Mouse (Mus musculus) heart, postnatal 0 days (tissue): Measurements from ENCODE around the gene Slc3a1. TPM values are rescaled to one million over a fixed set of nuclear protein-coding genes. Genes with fewer than 3 reads are reported as not detected.
A peak's percentile ranks its signal among the peaks of the same experiment; 100 is the strongest.

Experiments
- ATAC-seq: fragments of 200-750 bp; cut with Nextera tagmentation; 2 replicates; pipeline ENCODE4 v1.8.0; 2017; ENCODE audit warnings: low read depth, moderate number of reproducible peaks, moderate library complexity; ENCODE audit not compliant: insufficient read depth
- DNase-seq: peaks from one replicate; pipeline ENCODE4 v3.0.0-alpha.2; 2016; ENCODE audit warnings: low spot score
- H3K27ac ChIP-seq: fragments of 300-500 bp; sonication (generic); 2 replicates; pipeline ENCODE4 v1.5.1; 2014; ENCODE audit warnings: low read depth, mild to moderate bottlenecking
- H3K27me3 ChIP-seq: fragments of 300-500 bp; sonication (generic); 2 replicates; pipeline ENCODE4 v1.6.1; 2014; ENCODE audit warnings: low read length, mixed read lengths; ENCODE audit not compliant: control insufficient read depth, insufficient read depth
- H3K36me3 ChIP-seq: fragments of 300-500 bp; sonication (generic); replicated peaks from 2 replicates; pipeline ENCODE4 v1.6.1; 2014; ENCODE audit warnings: low read length, mixed read lengths; ENCODE audit not compliant: control insufficient read depth, insufficient read depth
- H3K4me1 ChIP-seq: fragments of 300-500 bp; sonication (generic); 2 replicates; pipeline ENCODE4 v1.6.1; 2014; ENCODE audit warnings: antibody characterized with exemption; ENCODE audit not compliant: control insufficient read depth, insufficient read depth
- H3K4me2 ChIP-seq: fragments of 300-500 bp; sonication (generic); 2 replicates; pipeline ENCODE4 v1.6.1; 2014; ENCODE audit warnings: low read depth, mild to moderate bottlenecking, low read length, moderate library complexity
- H3K4me3 ChIP-seq: fragments of 300-500 bp; sonication (generic); 2 replicates; pipeline ENCODE4 v1.5.1; 2014; ENCODE audit warnings: low read depth, low read length
- H3K9ac ChIP-seq: fragments of 300-500 bp; sonication (generic); replicated peaks from 2 replicates; pipeline ENCODE4 v1.6.1; 2014; ENCODE audit warnings: low read depth, low read length, mixed read lengths
- H3K9me3 ChIP-seq: fragments of 300-500 bp; sonication (generic); replicated peaks from 2 replicates; pipeline ENCODE4 v1.6.1; 2016; ENCODE audit warnings: low read length; ENCODE audit not compliant: control insufficient read depth
- CTCF ChIP-seq: IDR thresholded peaks from 2 replicates; pipeline ENCODE4 v1.5.1; 2016; ENCODE audit warnings: antibody characterized with exemption, control low read depth, low read depth
- EP300 ChIP-seq: IDR thresholded peaks from 2 replicates; pipeline ENCODE4 v1.6.1; 2016; ENCODE audit warnings: antibody characterized with exemption, low read depth
- WGBS: fragments of 180-500 bp; shearing (Covaris S2); extraction: QIAGEN DNeasy Blood & Tissue Kit; methylation state at CpG from one replicate; pipeline ENCODE4 v1.1.7; 2014; 5-methylcytosine and 5-hydroxymethylcytosine counted together
- polyA plus RNA-seq: library from polyadenylated mRNA; unstranded; fragments of >200 nt; fragmentation: Nextera tagmentation; extraction: Ambion mirVana; gene quantifications from 2 replicates; pipeline ENCODE4 v1.2.1, GENCODE M21; 2015
- total RNA-seq: library from RNA; depleted of rRNA; stranded (reverse); fragments of >200 nt; gene quantifications from 2 replicates; pipeline ENCODE4 v1.2.3, GENCODE M21; 2014; ENCODE audit warnings: low replicate concordance

Gene Slc3a1
- total and polyA plus RNA-seq, 2 experiments from 2014 or later = 1.3 TPM; not detected in 1

DNA sequence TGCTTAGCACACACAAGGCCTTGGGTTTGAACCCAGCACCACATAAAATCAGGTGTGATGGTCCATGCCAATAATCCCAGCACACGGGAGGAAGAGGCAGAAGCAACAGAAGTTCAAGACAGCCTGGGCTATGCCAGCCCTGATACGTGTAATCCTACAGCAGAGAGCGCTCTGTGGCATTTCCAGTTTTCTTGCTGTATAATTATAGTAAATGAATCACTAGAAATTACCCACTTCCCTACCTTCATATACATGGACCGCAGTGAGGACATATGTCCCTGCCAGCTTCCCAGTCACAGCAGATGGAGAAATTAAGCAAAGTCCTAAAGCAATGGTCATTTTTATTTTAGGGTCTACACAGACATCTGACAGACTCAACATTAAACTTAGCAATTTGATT is 45.9 kb downstream of the Slc3a1 start:
- Histone ChIP-seq H3K27ac (no peak overlapping the region), H3K27me3 (no peaks in the 10 kb centered on the region), H3K9ac (no peak overlapping the region), H3K4me2 (no peak overlapping the region), H3K9me3 (no peaks in the 10 kb centered on the region), H3K4me1 (0 out of 2 replicates have a peak, but pooled peaks cover 3% of the 10 kb centered on the region), H3K4me3 (no peak overlapping the region), H3K36me3 (peaks cover 72% of the 10 kb centered on the region)
- WGBS = 93% methylated on average over 4 of the region's 4 CpGs
- no peak for DNase-seq
- ATAC-seq = no peak
- TF ChIP-seq EP300 (no peak), CTCF (no peak)

DNA sequence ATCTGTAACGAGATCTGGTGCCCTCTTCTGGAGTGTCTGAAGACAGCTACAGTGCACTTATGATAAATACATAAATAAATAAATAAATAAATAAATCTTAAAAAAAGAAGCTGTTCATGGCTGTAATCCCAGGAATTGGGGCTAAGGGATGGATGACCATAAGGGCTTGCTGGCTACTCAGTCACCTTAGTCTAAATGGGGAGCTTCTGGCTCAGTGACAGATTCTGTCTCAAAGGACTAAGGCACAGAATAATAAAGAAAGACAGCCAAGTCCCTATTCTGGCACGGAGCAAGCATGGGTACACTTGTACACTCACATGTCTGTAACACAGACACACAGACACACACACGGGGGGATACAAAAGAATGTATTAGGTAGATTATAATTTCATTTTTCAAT is 51.1 kb downstream of the Slc3a1 start:
- no peak for DNase-seq
- H3K27me3 ChIP-seq = no peaks in the 10 kb centered on the region
- H3K9me3 ChIP-seq = no peaks in the 10 kb centered on the region
- TF ChIP-seq CTCF (no peak), EP300 (no peak)
- no peak overlapping the region for H3K4me3 ChIP-seq
- H3K9ac ChIP-seq = no peak overlapping the region
- 90% methylated on average over 3 of the region's 3 CpGs for WGBS
- peaks cover 4% of the 10 kb centered on the region; the same call in 1 of the 2 replicates for H3K4me1 ChIP-seq
- no peak for ATAC-seq
- peaks cover 58% of the 10 kb centered on the region for H3K36me3 ChIP-seq
- H3K4me2 ChIP-seq = no peak overlapping the region
- no peak overlapping the region for H3K27ac ChIP-seq

DNA sequence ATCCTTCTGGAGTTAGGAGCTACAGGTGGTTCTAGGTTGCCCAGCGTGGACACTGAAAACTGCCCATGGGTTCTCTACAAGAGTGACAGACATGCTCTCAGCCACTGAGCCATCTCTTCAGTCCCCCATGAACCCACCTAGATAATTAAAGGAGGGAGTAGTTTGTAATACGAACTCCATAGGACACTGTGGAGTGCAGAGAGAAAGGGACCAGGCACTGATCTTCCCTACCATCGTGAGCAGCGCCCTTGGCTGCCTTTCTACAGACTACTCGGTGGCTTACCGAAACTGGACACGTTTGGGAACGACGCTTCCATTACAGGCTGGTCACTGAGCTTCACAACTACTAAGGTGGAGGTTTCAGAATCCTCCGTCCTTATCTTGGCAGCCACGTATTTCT is 52.6 kb downstream of the Slc3a1 start:
- DNase-seq (no peak), ATAC-seq (no peak)
- Histone ChIP-seq H3K4me1 (peaks cover 13% of the 10 kb centered on the region), H3K9me3 (no peaks in the 10 kb centered on the region), H3K36me3 (peaks cover 49% of the 10 kb centered on the region), H3K4me2 (no peak overlapping the region), H3K4me3 (no peak overlapping the region), H3K9ac (no peak overlapping the region), H3K27me3 (no peaks in the 10 kb centered on the region), H3K27ac (no peak overlapping the region)
- TF ChIP-seq CTCF (no peak), EP300 (no peak)
- 91% methylated on average over 11 of the region's 11 CpGs for WGBS

DNA sequence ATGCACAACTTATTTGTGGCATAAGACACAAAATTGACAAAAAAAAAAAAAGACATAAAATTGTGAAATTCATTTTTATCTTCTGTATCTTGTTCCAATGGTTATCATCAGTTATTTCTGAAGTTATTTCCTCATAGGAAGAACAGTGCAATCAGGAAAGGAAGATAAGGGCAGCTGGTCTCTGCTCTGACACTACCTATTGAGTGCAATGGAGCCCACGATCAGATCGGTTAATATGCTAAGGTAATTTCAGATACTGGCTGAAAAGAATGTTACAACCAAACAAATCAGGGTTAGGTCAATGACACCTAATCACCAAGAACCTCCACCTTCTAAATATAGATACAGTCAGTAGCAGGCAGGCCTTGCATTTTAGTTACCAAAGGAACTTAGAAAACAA is 57.2 kb downstream of the Slc3a1 start:
- Histone ChIP-seq H3K9ac (no peak overlapping the region), H3K27ac (peak overlapping the region; percentile 82; the same call in 1 of the 2 replicates), H3K36me3 (peaks cover 14% of the 10 kb centered on the region), H3K27me3 (no peaks in the 10 kb centered on the region), H3K4me1 (peaks cover 31% of the 10 kb centered on the region), H3K4me3 (no peak overlapping the region), H3K4me2 (no peak overlapping the region), H3K9me3 (no peaks in the 10 kb centered on the region)
- TF ChIP-seq EP300 (no peak), CTCF (no peak)
- ATAC-seq (no peak), DNase-seq (no peak)
- 45% methylated on average over 2 of the region's 2 CpGs for WGBS

DNA sequence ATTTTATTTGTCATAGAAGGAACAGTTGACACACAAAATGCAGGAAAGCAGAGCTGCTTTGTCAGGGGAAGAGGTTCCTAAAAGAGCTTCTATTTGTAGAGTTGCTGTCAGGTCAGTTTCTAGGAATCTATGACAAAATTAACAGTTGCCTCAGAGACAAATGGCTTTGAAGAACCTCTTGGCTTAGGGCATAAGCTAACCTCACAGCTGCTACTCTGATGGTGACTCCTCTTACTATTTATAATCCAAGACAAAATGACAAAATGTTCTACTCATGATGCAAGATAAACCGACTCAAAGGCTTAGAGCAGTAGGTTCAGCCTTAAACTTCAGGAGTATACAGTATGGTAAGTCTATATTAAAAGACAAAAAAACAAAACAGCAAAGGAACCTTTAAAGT is 58.3 kb downstream of the Slc3a1 start:
- no peak overlapping the region for H3K9ac ChIP-seq
- peaks cover 31% of the 10 kb centered on the region for H3K4me1 ChIP-seq
- ATAC-seq = peak; percentile 11
- DNase-seq = peak; percentile 65
- H3K4me3 ChIP-seq = no peak overlapping the region
- 46% methylated on average over 1 of the region's 1 CpGs for WGBS
- TF ChIP-seq CTCF = no peak
- TF ChIP-seq EP300 = no peak
- no peaks in the 10 kb centered on the region for H3K27me3 ChIP-seq
- H3K36me3 ChIP-seq = peaks cover 6% of the 10 kb centered on the region; the same call in 1 of the 2 replicates
- H3K9me3 ChIP-seq = no peaks in the 10 kb centered on the region
- H3K27ac ChIP-seq = peak overlapping the region; percentile 82
- H3K4me2 ChIP-seq = peak overlapping the region; percentile 2; the same call in 1 of the 2 replicates

DNA sequence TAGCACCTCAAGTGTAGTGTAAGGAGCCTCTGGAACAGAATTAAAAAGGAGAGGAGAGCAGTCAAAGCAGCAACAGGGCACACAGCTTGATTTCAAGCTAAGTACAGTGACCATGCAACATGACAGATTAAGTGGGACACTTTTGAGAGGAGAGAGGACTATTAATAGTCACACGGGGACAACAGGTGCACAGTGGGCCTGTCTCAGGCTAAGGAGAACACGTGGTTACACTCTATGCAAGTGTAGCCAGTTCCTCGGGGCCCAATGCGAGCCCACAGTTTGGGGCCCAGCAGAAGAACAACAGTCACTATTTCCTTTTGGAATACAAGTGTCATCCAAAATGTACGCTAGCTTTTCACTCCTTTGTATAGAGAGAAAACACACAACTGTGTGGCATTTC is 59.4 kb downstream of the Slc3a1 start:
- H3K4me1 ChIP-seq = peaks cover 31% of the 10 kb centered on the region
- 0 out of 2 replicates have a peak overlapping the region, but pooled peaks have one; percentile 0 for H3K9ac ChIP-seq
- TF ChIP-seq EP300 (no peak), CTCF (no peak)
- 41% methylated on average over 5 of the region's 5 CpGs for WGBS
- H3K4me3 ChIP-seq = no peak overlapping the region
- no peaks in the 10 kb centered on the region for H3K9me3 ChIP-seq
- H3K36me3 ChIP-seq = no peaks in the 10 kb centered on the region
- H3K4me2 ChIP-seq = peak overlapping the region; percentile 11; the same call in 1 of the 2 replicates
- peak; percentile 57 for DNase-seq
- H3K27ac ChIP-seq = peak overlapping the region; percentile 82
- H3K27me3 ChIP-seq = no peaks in the 10 kb centered on the region
- peak; percentile 28 for ATAC-seq
